Mouse (Mus musculus) adipocyte (in vitro differentiated cells): ENCODE data around the gene Fxyd4.

ENCODE experiments used
- DNase-seq: peaks from one replicate; pipeline ENCODE4 v3.0.0-alpha.2; 2016; ENCODE audit warnings: low spot score

The Fxyd4 gene

GRCm38 (mm10) chr6:117937222-117937932, at the start of gene Fxyd4:
Fxyd4 (minus strand) TSS chr6:117937692.
- DNase-seq: no peak

- DNase-seq: no peak
These were observed 49.7 kb upstream of the Fxyd4 start for GRCm38 (mm10) chr6:117987173-117987572.

DNA sequence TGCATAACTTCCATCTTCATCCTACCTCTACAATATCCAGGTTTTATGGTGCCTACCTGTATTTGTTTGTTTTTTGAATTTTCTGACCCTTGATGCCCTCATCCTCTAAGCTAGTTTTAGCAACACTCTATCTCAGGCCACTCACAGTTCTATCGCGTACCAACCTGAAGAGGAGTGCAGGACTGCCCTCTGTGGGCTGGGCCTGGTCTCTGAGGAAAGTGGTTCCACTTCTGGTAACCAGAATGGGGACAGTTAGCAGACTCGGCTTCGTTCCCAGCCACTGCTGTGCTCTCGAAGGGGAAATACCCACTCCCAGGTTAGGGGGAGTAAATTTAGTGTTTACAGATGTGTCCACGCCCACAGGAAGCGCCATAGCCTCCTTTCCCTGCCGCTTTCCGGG, 29.2 kb upstream of the Fxyd4 start:
- no peak for DNase-seq

- DNase-seq: no peak
These were observed 25.7 kb upstream of the Fxyd4 start for GRCm38 (mm10) chr6:117963201-117963600.

GRCm38 (mm10) chr6:117956851-117957501, 19.5 kb upstream of the Fxyd4 start:
- DNase-seq: no peak

DNA sequence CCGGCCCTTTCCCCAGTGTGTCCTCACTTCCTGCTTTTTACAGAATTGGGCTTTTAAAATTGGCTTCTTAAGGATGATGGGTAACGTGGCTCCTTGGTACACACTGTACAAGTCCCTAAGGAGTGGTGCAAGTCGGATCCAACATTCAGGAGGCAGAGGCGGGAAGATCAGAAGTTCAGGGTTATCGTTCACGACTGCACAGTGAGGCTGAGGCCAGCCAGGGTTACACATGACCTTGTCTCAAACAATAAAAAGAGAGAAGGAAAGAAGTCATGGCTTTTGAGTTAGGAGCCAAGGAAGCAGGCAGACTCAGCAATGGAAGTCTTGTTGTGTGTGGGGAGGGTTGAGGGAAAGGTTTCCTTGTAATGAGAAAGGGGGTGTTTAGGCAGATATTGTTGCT, 18.7 kb upstream of the Fxyd4 start:
- no peak for DNase-seq

DNA sequence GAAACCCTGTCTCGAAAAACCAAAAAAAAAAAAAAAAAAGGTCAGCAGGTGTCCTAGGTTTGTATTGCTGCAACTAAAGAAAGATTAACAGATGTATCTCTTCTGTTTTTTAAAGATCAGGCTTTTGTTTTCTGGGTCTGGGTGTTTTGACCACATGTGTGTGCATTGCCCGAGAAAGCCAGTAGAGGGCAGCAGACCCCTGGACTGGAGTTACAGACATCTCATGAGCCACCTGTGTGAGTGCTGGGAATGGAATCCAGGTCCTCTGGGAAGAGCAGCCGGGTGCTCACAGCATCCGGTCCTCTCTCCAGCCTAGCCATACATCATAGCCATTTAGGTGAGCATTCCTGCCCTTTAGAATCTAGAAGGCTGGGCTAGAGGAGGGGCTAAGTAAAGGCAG, 14.8 kb upstream of the Fxyd4 start:
- no peak for DNase-seq

- DNase-seq: no peak
These were observed 6.4 kb upstream of the Fxyd4 start for GRCm38 (mm10) chr6:117943899-117944298.

DNA sequence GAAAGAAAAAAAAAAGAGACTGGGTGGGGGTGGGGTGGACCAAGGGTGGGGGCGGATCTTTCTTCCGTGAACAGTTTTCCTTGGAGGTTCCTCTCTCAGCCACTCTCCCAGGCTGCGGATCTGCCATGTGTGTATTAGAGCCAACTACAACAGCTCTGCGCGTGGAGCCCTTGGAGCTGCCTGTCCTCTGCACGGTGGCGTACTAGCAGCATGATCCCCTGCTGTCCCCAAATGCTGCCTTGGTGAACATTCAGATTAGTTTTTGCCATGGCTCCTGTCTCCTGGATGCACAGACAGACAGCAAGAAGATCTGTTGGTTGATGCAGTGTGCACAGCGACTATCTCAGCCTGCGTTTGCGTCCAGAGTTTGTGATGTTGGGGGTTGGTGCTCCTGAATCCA, 5.3 kb upstream of the Fxyd4 start:
- DNase-seq: no peak

- no peak for DNase-seq
These were observed 1.5 kb upstream of the Fxyd4 start for GRCm38 (mm10) chr6:117938951-117939350.

GRCm38 (mm10) chr6:117935681-117936612, 1.5 kb downstream of the Fxyd4 start:
- DNase-seq: no peak

DNA sequence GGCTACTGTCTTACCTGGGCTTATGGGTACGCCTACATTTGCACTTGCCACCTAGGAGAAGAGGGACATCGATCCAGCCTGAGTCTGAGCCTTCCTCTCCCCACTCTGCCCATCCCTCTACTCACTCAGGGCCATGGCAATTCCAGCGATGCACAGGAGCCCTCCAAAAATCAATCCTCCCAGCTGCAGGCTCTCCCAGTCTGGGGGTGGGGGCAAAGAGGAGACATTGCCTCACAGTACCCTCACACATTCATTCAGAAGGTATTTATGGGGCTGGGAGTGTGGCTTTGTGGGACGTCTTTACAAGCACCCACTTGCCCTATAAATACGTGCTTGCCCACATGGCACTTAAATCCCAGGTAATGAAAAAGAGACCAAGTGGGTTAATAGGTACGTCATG, 3.2 kb downstream of the Fxyd4 start:
- no peak for DNase-seq

DNA sequence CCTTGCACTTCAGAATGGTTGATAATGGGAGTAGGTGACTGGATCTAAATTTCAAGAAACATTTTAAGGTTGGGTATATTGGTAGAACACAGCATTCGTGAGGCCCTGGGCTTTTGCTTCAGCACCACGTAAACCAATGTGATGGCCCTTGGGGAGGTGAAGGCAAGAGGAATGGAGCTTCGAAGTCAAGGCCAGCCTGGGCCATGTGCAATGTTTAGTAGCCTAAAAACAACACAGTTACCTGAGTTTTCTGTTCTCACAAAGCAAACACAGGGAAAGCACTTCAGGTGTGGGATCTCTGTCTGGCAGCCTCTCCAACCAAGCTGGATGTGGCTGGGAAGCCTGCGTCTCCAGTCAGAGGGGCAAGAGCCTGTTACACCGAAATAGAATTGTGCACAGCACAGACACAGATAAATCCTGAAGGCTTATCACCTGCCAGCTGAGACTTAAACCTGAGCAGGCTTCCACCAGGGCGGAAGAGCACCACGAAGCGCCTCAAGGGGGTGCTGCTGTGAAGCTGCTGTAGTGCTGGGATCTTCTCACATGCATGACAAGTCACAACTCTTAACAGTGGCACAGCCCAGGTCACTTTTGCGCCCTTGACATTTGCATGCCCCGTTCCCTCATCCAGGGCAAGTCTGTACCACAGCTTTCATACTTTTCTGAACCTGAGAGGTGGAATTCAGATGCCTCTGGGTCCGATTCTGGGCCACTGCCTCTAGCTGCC, 5.0 kb downstream of the Fxyd4 start:
- DNase-seq: no peak

DNA sequence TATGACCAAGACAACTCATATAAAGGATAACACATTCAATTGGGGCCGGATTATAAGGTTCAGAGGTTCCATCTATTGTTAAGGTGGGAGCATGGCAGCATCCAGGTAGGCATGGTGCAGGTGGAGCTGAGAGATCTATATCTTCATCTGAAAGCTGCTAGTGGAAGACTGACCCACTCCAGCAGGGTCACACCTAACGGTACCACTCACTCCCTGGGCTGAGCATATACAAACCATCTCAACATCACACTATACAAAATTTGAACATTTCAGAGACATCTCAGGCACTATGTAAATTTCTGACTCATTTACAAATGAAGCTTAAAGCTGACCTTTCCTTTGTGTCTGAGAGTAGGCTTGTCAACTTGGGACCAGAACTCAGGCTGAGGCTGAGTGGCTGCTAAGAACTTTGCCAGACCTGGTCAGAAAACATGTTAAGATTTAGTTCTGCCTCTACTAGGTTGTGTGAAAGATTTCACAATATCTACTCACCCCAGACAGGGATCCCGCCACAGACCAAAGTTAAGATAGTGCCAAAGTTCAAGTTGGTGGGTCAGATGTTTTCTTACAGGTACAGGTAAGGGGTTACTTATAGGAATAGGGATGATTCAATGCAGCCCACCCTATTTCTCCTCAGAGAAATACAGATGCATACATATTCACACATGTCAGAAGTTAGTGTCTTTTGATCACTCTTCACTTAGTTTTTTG, 7.4 kb downstream of the Fxyd4 start:
- DNase-seq: no peak

GRCm38 (mm10) chr6:117928746-117929145, 8.7 kb downstream of the Fxyd4 start:
- DNase-seq: no peak

GRCm38 (mm10) chr6:117927955-117928354, 9.5 kb downstream of the Fxyd4 start:
- DNase-seq: no peak

GRCm38 (mm10) chr6:117926871-117927491, 10.5 kb downstream of the Fxyd4 start:
- DNase-seq: no peak

DNA sequence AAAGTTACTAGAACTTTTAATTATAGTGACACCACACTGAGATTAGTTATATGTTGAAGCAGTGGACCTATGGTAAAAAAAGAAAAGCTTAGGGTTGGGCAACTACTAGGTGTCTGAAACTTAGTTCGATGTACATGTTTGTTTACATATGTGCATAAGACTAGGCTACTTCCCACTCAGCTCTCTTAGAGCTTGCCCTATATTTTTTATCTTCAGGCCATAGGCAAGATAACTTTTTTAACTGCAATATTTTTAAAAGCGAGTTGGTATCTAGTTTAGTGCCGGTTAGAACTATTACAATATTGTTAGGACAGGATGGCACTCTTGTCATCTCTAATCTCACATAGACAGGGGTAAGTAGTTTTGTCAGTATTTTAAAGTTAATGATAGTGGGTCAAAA, 15.5 kb downstream of the Fxyd4 start:
- DNase-seq: no peak

GRCm38 (mm10) chr6:117920659-117921640, 16.5 kb downstream of the Fxyd4 start:
- peak; percentile 81 for DNase-seq

- no peak for DNase-seq
These were observed 19.4 kb downstream of the Fxyd4 start for GRCm38 (mm10) chr6:117918043-117918442.
